ENCODE assay signal across 29 mouse cellular contexts in genomic region chr7:99067710-99068109, GRCm38 (mm10).
DNase-seq lines count a peak whose midpoint lies in the region; TF ChIP-seq lines count a peak whose summit lies in the region.
"Had no signal": no experiment of that assay in that cellular context is flagged by ENCODE, and none has a peak within 500 bp of the region (broad histone marks: within the 10 kb centered on the region; RNA-seq: fewer than 3 reads in every experiment).

No protein-coding gene starts in this region.

- TF ChIP-seq CTCF in layer of hippocampus, adult 2 months (conservative IDR thresholded peaks at IDR 0.05) = no peak
- TF ChIP-seq CTCF in cortical plate, adult 2 months (IDR thresholded peaks at IDR 0.05; ENCODE audit: extremely low read depth, insufficient read depth, low read length) = no peak

- H3K4me3 ChIP-seq in layer of hippocampus, adult 2 months = no peak overlapping the region
- no peak overlapping the region for H3K4me3 ChIP-seq in cortical plate, adult 2 months (ENCODE audit: insufficient read depth, low read length)
- H3K4me3 ChIP-seq: embryonic facial prominence, embryonic 13.5 days; forebrain, embryonic 10.5 days; forebrain, embryonic 15.5 days; heart, embryonic 15.5 days; lung, embryonic 15.5 days; megakaryocyte, embryonic 14.5 days; midbrain, embryonic 12.5 days; myocyte; neural tube, embryonic 12.5 days had no signal

- no peak for TF ChIP-seq POLR2A in cortical plate, adult 2 months (IDR thresholded peaks at IDR 0.05; ENCODE audit: extremely low read depth, insufficient read depth, low read length)

- H3K27ac ChIP-seq in layer of hippocampus, adult 2 months = peak overlapping the region; percentile 36
- H3K27ac ChIP-seq in cortical plate, adult 2 months (ENCODE audit: insufficient read depth, low read length) = 0 out of 2 replicates have a peak overlapping the region, but pooled peaks have one; percentile 53
- H3K27ac ChIP-seq: embryonic facial prominence, embryonic 13.5 days; forebrain, embryonic 10.5 days; forebrain, embryonic 15.5 days; heart, embryonic 15.5 days; hindbrain, embryonic 14.5 days; kidney, postnatal 0 days; liver, embryonic 14.5 days; lung, embryonic 15.5 days; midbrain, embryonic 12.5 days; neural tube, embryonic 12.5 days had no signal

- H3K4me1 ChIP-seq in cortical plate, adult 2 months (ENCODE audit: control insufficient read depth, insufficient read depth, low read length) = peaks cover 5% of the 10 kb centered on the region
- H3K4me1 ChIP-seq: forebrain, embryonic 15.5 days had no signal

- peak; percentile 34 for DNase-seq in heart, postnatal 4 days
- no peak for DNase-seq in heart, adult 9 months (ENCODE audit: low spot score in 2 of 2)
- DNase-seq in layer of hippocampus, adult 2 months (ENCODE audit: low spot score in 2 of 2) = no peak
- DNase-seq in layer of hippocampus, adult 11-12 months (ENCODE audit: low spot score) = no peak
- peak; percentile 31 for DNase-seq in testis, postnatal 10 days (ENCODE audit: low spot score)
- DNase-seq in testis, postnatal 14 days (ENCODE audit: low spot score) = no peak
- no peak for DNase-seq in thymus, postnatal 10 days (ENCODE audit: low spot score in 2 of 2)
- DNase-seq: adrenal gland, postnatal 14 days; cerebellum, adult 11-12 months; cerebellum, adult 9-11 months; gastrocnemius, postnatal 25 days; layer of hippocampus, postnatal 36 days; liver; right cerebral cortex, adult 18-20 months; spleen, adult 18-20 months; thymus, postnatal 14 days had no signal

Comparison
In these comparisons a context has a peak if more than half of its experiments do, and no peak if none do; other contexts are left out.
1. DNase-seq: peak in heart, postnatal 4 days (single experiment) and testis, postnatal 10 days (single experiment); none in heart, adult 9 months (0 of 2), layer of hippocampus, adult 2 months (0 of 2), layer of hippocampus, adult 11-12 months (single experiment), testis, postnatal 14 days (single experiment) and thymus, postnatal 10 days (0 of 2).